Mouse (Mus musculus): ENCODE measurements around the gene Mrps31. TPM values are rescaled to one million over a fixed set of nuclear protein-coding genes. Genes with fewer than 3 reads are reported as not detected.

The Mrps31 gene
- total RNA-seq, 1 experiment from 2014 or later = 50.0 TPM

Other genes starting within 250 kb of the Mrps31 start
- 3.9 and 5.2 TPM in 2 replicates for gene Nek3, start 244.9 kb upstream of the Mrps31 start, total RNA-seq (2021)
- gene Ckap2, start 225.5 kb upstream of the Mrps31 start, total RNA-seq (2021) = 13.2 and 13.3 TPM in 2 replicates
- 31.0 and 34.5 TPM in 2 replicates for gene Vps36, start 218.6 kb upstream of the Mrps31 start, total RNA-seq (2021)
- gene Thsd1, start 184.0 kb upstream of the Mrps31 start, total RNA-seq (2021) = 5.5 and 7.8 TPM in 2 replicates
- gene Tpte, start 127.9 kb upstream of the Mrps31 start, total RNA-seq (2021) = not detected in 2 replicates
- 15.3 and 38.6 TPM in 2 replicates for gene Slc25a15, start 12.8 kb upstream of the Mrps31 start, total RNA-seq (2021)